Mouse (Mus musculus) limb, embryonic 10.5 days (tissue): Measurements from ENCODE around the gene 9530003J23Rik. TPM values are rescaled to one million over a fixed set of nuclear protein-coding genes. Genes with fewer than 3 reads are reported as not detected.

Experiments used
- DNase-seq: peaks from one replicate; pipeline ENCODE4 v3.0.0-alpha.2; 2017; ENCODE audit warnings: low spot score
- H3K27ac ChIP-seq: fragments of 300-500 bp; sonication (generic); 2 replicates; pipeline ENCODE4 v1.5.1; 2016; ENCODE audit warnings: mild to moderate bottlenecking
- H3K27me3 ChIP-seq: fragments of 300-500 bp; sonication (generic); 2 replicates; pipeline ENCODE4 v1.6.1; 2016; ENCODE audit warnings: low read depth, mild to moderate bottlenecking; ENCODE audit not compliant: poor library complexity, severe bottlenecking
- H3K36me3 ChIP-seq: fragments of 300-500 bp; sonication (generic); 2 replicates; pipeline ENCODE4 v1.6.1; 2016; ENCODE audit warnings: mild to moderate bottlenecking, moderate library complexity
- H3K4me1 ChIP-seq: fragments of 300-500 bp; sonication (generic); 2 replicates; pipeline ENCODE4 v1.6.1; 2016
- H3K4me3 ChIP-seq: fragments of 300-500 bp; sonication (generic); 2 replicates; pipeline ENCODE4 v1.5.1; 2016; ENCODE audit warnings: mild to moderate bottlenecking, moderate library complexity
- H3K9me3 ChIP-seq: fragments of 300-500 bp; sonication (generic); replicated peaks from 2 replicates; pipeline ENCODE4 v1.6.1; 2016; ENCODE audit warnings: mild to moderate bottlenecking
- WGBS: fragments of 180-500 bp; shearing (Covaris S2); methylation state at CpG from one replicate; pipeline ENCODE4 v1.1.7; 2016; 5-methylcytosine and 5-hydroxymethylcytosine counted together
- polyA plus RNA-seq: library from polyadenylated mRNA; unstranded; fragments of >200 nt; fragmentation: Nextera tagmentation; extraction: Ambion mirVana; gene quantifications from 2 replicates; pipeline ENCODE4 v1.2.1, GENCODE M21; 2016

Gene 9530003J23Rik
- polyA plus RNA-seq, 1 experiment from 2014 or later: not detected

DNA sequence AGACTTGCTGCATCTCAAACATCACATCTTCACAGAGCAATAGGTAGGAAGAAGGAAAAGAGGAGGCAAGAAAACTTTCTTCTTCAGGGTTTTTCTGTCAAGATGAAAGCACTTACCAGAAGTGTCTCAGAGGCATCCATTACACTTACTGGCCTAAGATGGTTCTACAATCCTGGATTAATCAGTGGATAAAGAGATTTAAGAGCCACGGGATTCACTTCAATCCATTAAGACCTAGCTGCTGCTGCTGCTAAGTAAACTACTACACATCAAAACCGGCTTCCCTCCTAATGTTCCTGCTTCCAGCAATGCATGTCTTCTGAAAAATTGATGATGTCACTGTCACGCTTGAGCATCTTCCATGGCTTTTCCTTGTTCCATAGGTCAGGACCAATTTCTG, 41.8 kb downstream of the 9530003J23Rik start:
- DNase-seq: no peak
- Histone ChIP-seq H3K27me3 (no peaks in the 10 kb centered on the region), H3K27ac (no peak overlapping the region), H3K4me3 (no peak overlapping the region), H3K4me1 (peaks cover 16% of the 10 kb centered on the region; the same call in 1 of the 2 replicates), H3K9me3 (no peaks in the 10 kb centered on the region), H3K36me3 (no peaks in the 10 kb centered on the region)
- 87% methylated on average over 3 of the region's 3 CpGs for WGBS

DNA sequence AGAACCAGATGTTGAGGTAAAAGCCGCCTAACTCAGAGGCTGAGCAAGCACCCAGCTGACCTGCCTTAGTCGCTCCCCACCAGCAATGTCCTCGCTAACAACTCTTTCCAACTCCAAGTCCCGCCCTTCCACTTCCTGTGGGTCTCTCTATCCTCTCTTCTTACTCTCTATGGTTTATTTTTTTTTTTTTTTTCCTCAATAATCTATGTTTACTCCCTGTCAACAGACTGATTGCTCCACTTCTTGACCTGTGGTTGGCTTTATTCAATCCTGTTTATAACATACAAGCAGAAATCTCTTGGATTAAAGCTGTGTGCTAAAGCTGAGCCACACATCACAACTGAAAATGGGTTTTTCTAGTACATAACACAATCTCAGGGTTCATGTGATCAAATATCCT, 42.8 kb downstream of the 9530003J23Rik start:
- Histone ChIP-seq H3K36me3 (no peaks in the 10 kb centered on the region), H3K27me3 (no peaks in the 10 kb centered on the region), H3K4me3 (no peak overlapping the region), H3K27ac (no peak overlapping the region), H3K4me1 (peaks cover 16% of the 10 kb centered on the region; the same call in 1 of the 2 replicates), H3K9me3 (no peaks in the 10 kb centered on the region)
- DNase-seq: no peak
- 94% methylated on average over 4 of the region's 4 CpGs for WGBS

DNA sequence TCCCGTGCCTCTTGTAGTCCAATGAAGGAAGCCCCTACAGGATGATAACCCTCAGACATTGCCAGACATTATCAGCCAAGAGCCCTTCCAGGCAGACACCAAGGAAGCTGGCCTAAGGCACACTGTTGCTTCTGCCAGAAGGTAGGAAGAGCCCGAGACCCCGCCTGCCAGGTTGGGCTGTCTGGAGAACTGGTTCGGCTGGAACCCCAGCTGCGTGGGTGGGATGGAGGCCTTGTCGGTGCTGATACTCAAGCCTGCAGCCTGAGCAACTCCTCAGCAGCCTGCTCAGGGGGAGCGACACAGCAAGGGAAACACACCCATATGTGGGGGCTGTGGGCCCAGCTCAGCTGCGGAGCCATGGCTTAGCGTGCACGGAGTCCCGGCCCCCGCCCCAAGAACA, 43.5 kb downstream of the 9530003J23Rik start:
- Histone ChIP-seq H3K4me1 (peaks cover 14% of the 10 kb centered on the region; the same call in 1 of the 2 replicates), H3K27ac (no peak overlapping the region), H3K36me3 (no peaks in the 10 kb centered on the region), H3K27me3 (no peaks in the 10 kb centered on the region), H3K4me3 (no peak overlapping the region), H3K9me3 (no peaks in the 10 kb centered on the region)
- WGBS: 91% methylated on average over 12 of the region's 12 CpGs
- no peak for DNase-seq

DNA sequence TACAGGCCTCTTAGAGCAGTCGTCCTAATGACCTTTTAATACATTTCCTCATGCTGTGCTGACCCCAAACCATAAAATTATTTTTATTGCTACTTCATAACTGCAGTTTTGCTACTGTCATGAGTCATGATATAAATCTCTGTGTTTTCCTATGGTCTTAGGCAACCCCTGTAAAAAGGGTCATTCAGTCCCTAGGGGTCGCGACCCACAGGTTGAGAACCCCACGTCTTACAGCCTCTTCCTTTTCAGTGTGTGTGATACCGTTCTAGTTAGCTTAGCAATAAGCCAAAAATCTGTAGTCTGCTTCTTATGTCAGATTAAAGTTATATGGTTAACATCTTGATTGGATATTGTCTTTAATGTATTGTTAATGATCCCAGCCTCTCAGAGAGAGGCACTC, 45.1 kb downstream of the 9530003J23Rik start:
- no peaks in the 10 kb centered on the region for H3K27me3 ChIP-seq
- 68% methylated on average over 5 of the region's 5 CpGs for WGBS
- no peaks in the 10 kb centered on the region for H3K36me3 ChIP-seq
- H3K9me3 ChIP-seq: no peaks in the 10 kb centered on the region
- no peak for DNase-seq
- H3K4me1 ChIP-seq: 0 out of 2 replicates have a peak, but pooled peaks cover 2% of the 10 kb centered on the region
- no peak overlapping the region for H3K4me3 ChIP-seq
- H3K27ac ChIP-seq: no peak overlapping the region

DNA sequence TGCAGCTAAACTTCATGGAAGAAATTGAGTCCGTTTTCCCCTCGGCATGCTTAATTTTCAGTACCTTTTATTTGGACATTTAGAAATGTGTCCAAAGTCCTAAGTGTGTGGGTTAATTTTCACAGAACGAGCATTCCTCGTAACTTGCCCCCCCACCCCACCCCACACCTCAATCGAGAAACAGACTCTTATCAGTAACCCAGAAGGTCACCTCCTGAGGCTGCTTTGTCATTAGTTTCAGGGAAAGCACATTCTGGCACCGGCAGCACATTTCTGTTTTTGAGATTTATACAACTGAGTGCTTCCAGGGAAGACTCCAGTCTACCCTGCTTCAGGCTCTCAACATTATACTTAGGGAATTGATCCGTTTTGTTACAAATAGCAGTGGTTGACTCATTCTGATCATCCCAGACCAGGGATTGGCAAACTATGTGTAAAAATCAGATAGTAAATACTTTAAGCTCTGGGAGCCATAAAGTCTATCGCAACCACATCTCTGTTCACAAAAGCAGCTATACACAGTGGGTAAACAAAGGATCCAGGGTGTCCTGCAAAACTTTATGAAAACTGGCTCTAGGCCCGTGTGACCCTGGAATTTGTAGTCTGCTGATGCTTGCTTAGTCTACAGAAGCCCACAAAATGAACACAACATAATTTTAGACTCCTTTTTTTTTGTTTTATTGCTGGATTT, 53.0 kb downstream of the 9530003J23Rik start:
- H3K9me3 ChIP-seq: no peaks in the 10 kb centered on the region
- no peaks in the 10 kb centered on the region for H3K27me3 ChIP-seq
- no peaks in the 10 kb centered on the region for H3K4me1 ChIP-seq
- no peak overlapping the region for H3K27ac ChIP-seq
- no peaks in the 10 kb centered on the region for H3K36me3 ChIP-seq
- WGBS: 72% methylated on average over 9 of the region's 9 CpGs
- H3K4me3 ChIP-seq: no peak overlapping the region
- DNase-seq: no peak

Other genes starting within 250 kb of the 9530003J23Rik start
- gene Lrrc10, start 193.4 kb downstream of the 9530003J23Rik start, polyA plus RNA-seq: 0.10 TPM in 1 of 2 replicates, not detected in the other
- 350 and 402 TPM in 2 replicates for gene Cct2, start 174.9 kb downstream of the 9530003J23Rik start, polyA plus RNA-seq
- 18.0 and 20.0 TPM in 2 replicates for gene Frs2, start 90.2 kb downstream of the 9530003J23Rik start, polyA plus RNA-seq
- 107 and 111 TPM in 2 replicates for gene Yeats4, start 14.2 kb downstream of the 9530003J23Rik start, polyA plus RNA-seq
- 6.8 and 8.7 TPM in 2 replicates for gene Lyz2, start 43.6 kb upstream of the 9530003J23Rik start, polyA plus RNA-seq
- gene Lyz1, start 54.2 kb upstream of the 9530003J23Rik start, polyA plus RNA-seq: not detected in 2 replicates
- gene Cpsf6, start 141.3 kb upstream of the 9530003J23Rik start, polyA plus RNA-seq: 230 and 235 TPM in 2 replicates